Comparison of ENCODE assay signal across 8 mouse cellular contexts in the genomic region with DNA sequence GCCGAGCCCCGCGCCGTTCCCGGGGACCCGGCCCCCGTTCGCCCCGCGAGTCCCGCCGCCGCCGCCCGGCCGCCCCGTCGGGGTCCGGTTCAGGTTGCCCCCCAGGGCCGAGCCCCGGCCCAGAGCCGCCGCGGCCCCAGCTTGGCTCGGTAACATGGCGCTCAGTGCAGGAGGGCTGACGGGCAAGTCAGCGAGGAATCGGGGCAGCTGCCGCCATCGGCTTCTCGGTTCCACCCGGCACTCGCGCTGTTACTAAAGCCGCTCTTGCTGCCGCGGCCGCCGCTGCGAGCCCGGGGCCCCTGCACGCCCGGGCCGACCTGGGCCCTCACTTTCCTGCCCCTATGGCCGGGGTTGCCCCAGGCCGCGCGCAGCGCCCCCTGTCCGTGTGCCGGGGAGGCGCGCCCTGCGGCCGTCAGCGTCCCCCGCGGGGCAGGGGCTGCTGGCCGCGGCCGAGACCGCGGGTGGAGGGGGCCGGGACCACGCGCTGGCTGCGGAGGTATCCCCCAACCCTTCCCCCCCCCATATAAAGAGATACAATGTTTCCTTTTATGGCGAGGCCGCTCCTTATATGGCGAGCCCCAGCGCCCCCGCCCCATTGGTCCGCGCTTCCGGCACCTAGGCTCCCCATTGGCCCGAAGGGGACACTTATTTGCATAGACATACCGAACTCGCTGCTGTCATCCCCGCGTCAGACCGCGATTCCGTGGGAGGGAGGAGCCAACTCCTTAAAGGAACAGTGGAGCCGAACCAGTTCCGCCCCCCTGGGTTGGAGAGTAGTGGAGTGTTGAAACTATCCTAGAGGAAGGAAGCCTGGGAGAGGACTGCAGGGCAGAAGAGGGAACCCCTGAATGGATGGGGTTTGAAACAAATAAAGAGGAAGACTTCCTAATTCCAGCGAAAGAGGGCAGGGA. TPM values are rescaled to one million over a fixed set of nuclear protein-coding genes. Genes with fewer than 3 reads are reported as not detected.
A peak's percentile ranks its signal among the peaks of the same experiment; 100 is the strongest.
DNase-seq lines count a peak whose midpoint lies in the region; ATAC-seq and TF ChIP-seq lines count a peak whose summit lies in the region.

Srf (minus strand) TSS at position 503 of the 911 bp plus-strand sequence.

- peak within 1 kb of the TSS; percentile 98 for H3K9ac ChIP-seq in ES-Bruce4 (ENCODE audit: low read depth, poor library complexity, severe bottlenecking)
- peak within 1 kb of the TSS; percentile 97 for H3K9ac ChIP-seq in forebrain, embryonic 13.5 days
- peak within 1 kb of the TSS; percentile 99 for H3K9ac ChIP-seq in liver, postnatal 0 days (replicated peaks)
- H3K9ac ChIP-seq in neural tube, embryonic 14.5 days (replicated peaks; ENCODE audit: low read depth, low read length): peak within 1 kb of the TSS; percentile 94

- no peak for TF ChIP-seq POLR2A in ES-Bruce4 (IDR thresholded peaks at IDR 0.05; ENCODE audit: insufficient read depth, low read length)

- WGBS in forebrain, embryonic 13.5 days: under 1% methylated on average over 76 of the region's 87 CpGs
- 1% methylated on average over 86 of the region's 87 CpGs for WGBS in large intestine, adult 2 months
- WGBS in liver, postnatal 0 days (ENCODE audit: insufficient replicate concordance): under 1% methylated on average over 79 of the region's 87 CpGs
- 1% methylated on average over 62 of the region's 87 CpGs for WGBS in neural tube, embryonic 14.5 days

- no peak for TF ChIP-seq EP300 in ES-Bruce4 (IDR thresholded peaks at IDR 0.05; ENCODE audit: insufficient read depth, low read depth, low read length)
- peak; percentile 61; the same call in 1 of the 2 replicates for TF ChIP-seq EP300 in liver, postnatal 0 days (IDR thresholded peaks at IDR 0.05; ENCODE audit: low read depth)

- H3K9me3 ChIP-seq in ES-Bruce4 (replicated peaks; ENCODE audit: control insufficient read depth, insufficient read depth, low read length, poor library complexity, severe bottlenecking): no peaks in the 10 kb centered on the region
- H3K9me3 ChIP-seq in forebrain, embryonic 13.5 days (replicated peaks): no peaks in the 10 kb centered on the region
- H3K9me3 ChIP-seq in liver, postnatal 0 days (ENCODE audit: low read length): no peaks in the 10 kb centered on the region
- H3K9me3 ChIP-seq in neural tube, embryonic 14.5 days (ENCODE audit: control insufficient read depth, low read length): no peaks in the 10 kb centered on the region

- intact Hi-C loops in heart, postnatal 10 days (cut with DNase I): loop anchor here (5.0 to 10.0 kb wide), 2 partner anchors 81 to 149 kb away; partner anchors contain the start of gene Ppp2r5d

- TF ChIP-seq CTCF in ES-Bruce4 (IDR thresholded peaks at IDR 0.05; ENCODE audit: low read depth, low read length): no peak
- peak; percentile 42 for TF ChIP-seq CTCF in liver, postnatal 0 days (IDR thresholded peaks at IDR 0.05; ENCODE audit: low read depth)

- DNase-seq in heart, postnatal 10 days: peak; percentile 97 to 98
- DNase-seq in large intestine, adult 2 months (ENCODE audit: low read depth, low spot score): peak; percentile 94
- peak; percentile 96 for DNase-seq in liver, postnatal 0 days
- peak; percentile 94 for DNase-seq in testis, postnatal 10 days (ENCODE audit: low spot score)

- H3K4me3 ChIP-seq in ES-Bruce4 (ENCODE audit: low read depth, low read length): peak within 1 kb of the TSS; percentile 84
- H3K4me3 ChIP-seq in forebrain, embryonic 13.5 days: peak within 1 kb of the TSS; percentile 95
- H3K4me3 ChIP-seq in liver, postnatal 0 days (ENCODE audit: low read depth, low read length): peak within 1 kb of the TSS; percentile 97
- peak within 1 kb of the TSS; percentile 96 for H3K4me3 ChIP-seq in neural tube, embryonic 14.5 days (ENCODE audit: low read depth, low read length)

- H3K27me3 ChIP-seq in ES-Bruce4 (ENCODE audit: control insufficient read depth, insufficient read depth, low read length, poor library complexity, severe bottlenecking): no peaks in the 10 kb centered on the region
- H3K27me3 ChIP-seq in forebrain, embryonic 13.5 days: no peaks in the 10 kb centered on the region
- no peaks in the 10 kb centered on the region for H3K27me3 ChIP-seq in liver, postnatal 0 days (ENCODE audit: insufficient read depth, low read length)
- H3K27me3 ChIP-seq in neural tube, embryonic 14.5 days (ENCODE audit: control insufficient read depth, insufficient read depth, low read length): no peaks in the 10 kb centered on the region

- peak within 1 kb of the TSS; percentile 94 for H3K4me2 ChIP-seq in forebrain, embryonic 13.5 days
- peak within 1 kb of the TSS; percentile 98 for H3K4me2 ChIP-seq in liver, postnatal 0 days (ENCODE audit: low read depth, low read length)
- peak within 1 kb of the TSS; percentile 69 for H3K4me2 ChIP-seq in neural tube, embryonic 14.5 days (ENCODE audit: low read depth, low read length)

- H3K4me1 ChIP-seq in ES-Bruce4 (ENCODE audit: control insufficient read depth, insufficient read depth, low read length): peaks cover 3% of the 10 kb centered on the region
- H3K4me1 ChIP-seq in forebrain, embryonic 13.5 days: peaks cover 38% of the 10 kb centered on the region
- peaks cover 27% of the 10 kb centered on the region for H3K4me1 ChIP-seq in liver, postnatal 0 days (ENCODE audit: insufficient read depth)
- peaks cover 29% of the 10 kb centered on the region for H3K4me1 ChIP-seq in neural tube, embryonic 14.5 days (ENCODE audit: control insufficient read depth, insufficient read depth, low read length)

- no peaks in the 10 kb centered on the region for H3K36me3 ChIP-seq in ES-Bruce4 (ENCODE audit: control insufficient read depth, insufficient read depth, low read length, poor library complexity, severe bottlenecking)
- H3K36me3 ChIP-seq in forebrain, embryonic 13.5 days (ENCODE audit: poor library complexity, severe bottlenecking): peaks cover 14% of the 10 kb centered on the region
- H3K36me3 ChIP-seq in liver, postnatal 0 days (replicated peaks; ENCODE audit: insufficient read depth, low read length): peaks cover 15% of the 10 kb centered on the region
- H3K36me3 ChIP-seq in neural tube, embryonic 14.5 days (ENCODE audit: control insufficient read depth, insufficient read depth, low read length): peaks cover 10% of the 10 kb centered on the region

- 0 out of 2 replicates have a peak within 1 kb of the TSS, but pooled peaks have one; percentile 2 for H3K27ac ChIP-seq in ES-Bruce4 (ENCODE audit: insufficient read depth, low read length)
- H3K27ac ChIP-seq in forebrain, embryonic 13.5 days: peak within 1 kb of the TSS; percentile 90
- peak within 1 kb of the TSS; percentile 87 for H3K27ac ChIP-seq in liver, postnatal 0 days (ENCODE audit: low read depth)
- H3K27ac ChIP-seq in neural tube, embryonic 14.5 days (ENCODE audit: low read depth, low read length): peak within 1 kb of the TSS; percentile 91

- peak; percentile 91 for ATAC-seq in cerebellum, adult (ENCODE audit: insufficient number of reproducible peaks, low FRiP score, low TSS enrichment)
- ATAC-seq in forebrain, embryonic 13.5 days: peak; percentile 95
- ATAC-seq in liver, postnatal 0 days: peak; percentile 96
- ATAC-seq in neural tube, embryonic 14.5 days (ENCODE audit: low read depth): peak; percentile 96

RNA-seq across cellular contexts. Expression of gene Srf, which starts in this region (rescaled TPM):
- 40.5 and 42.0 TPM in 2 replicates for polyA plus RNA-seq in ES-Bruce4 (2011; ENCODE audit: insufficient read depth, insufficient read length, low read depth, missing spikeins)
- polyA plus RNA-seq in forebrain, embryonic 13.5 days (2015; fragmentation: Nextera tagmentation; extraction: Ambion mirVana): 4.2 and 4.4 TPM in 2 replicates
- 100 to 1,000 TPM; 129 to 134 TPM for total RNA-seq in heart, postnatal 10 days (2021)
- polyA plus RNA-seq in large intestine, adult 2 months (2012; rRNA removed): 120 and 129 TPM in 2 replicates
- polyA plus RNA-seq in liver, postnatal 0 days (2015; fragmentation: Nextera tagmentation; extraction: Ambion mirVana): 1.3 and 1.9 TPM in 2 replicates
- polyA plus RNA-seq in neural tube, embryonic 14.5 days (2014; fragmentation: Nextera tagmentation; extraction: Ambion mirVana): 5.4 and 5.5 TPM in 2 replicates

Comparison
In these comparisons a context has a peak if more than half of its experiments do, and no peak if none do; other contexts are left out.
1. Peak in every context shown above with its lines: DNase-seq, ATAC-seq, H3K4me3 ChIP-seq and H3K27ac ChIP-seq.
2. H3K27ac ChIP-seq: peak in every context shown above with its lines; median percentile 91 in neural tube, embryonic 14.5 days; 90 in forebrain, embryonic 13.5 days; 87 in liver, postnatal 0 days; 2 in ES-Bruce4.